Mouse (Mus musculus): ENCODE results near the gene Hnrnpl. TPM values are rescaled to one million over a fixed set of nuclear protein-coding genes. Genes with fewer than 3 reads are reported as not detected.
A peak's percentile ranks its signal among the peaks of the same experiment; 100 is the strongest.

Gene Hnrnpl
- polyA plus RNA-seq, 1 experiment from 2014 or later, result 154 TPM

- Histone ChIP-seq H3K4me1 (ENCODE audit: insufficient read depth, low read depth, low read length) (peaks cover 10% of the 10 kb centered on the region; the same call in 1 of the 2 replicates), H3K4me3 (ENCODE audit: low read depth, low read length) (no peak overlapping the region), H3K27me3 (replicated peaks; ENCODE audit: insufficient read depth, low read length) (no peaks in the 10 kb centered on the region), H3K9me3 (ENCODE audit: low read length) (no peaks in the 10 kb centered on the region), H3K9ac (replicated peaks; ENCODE audit: low read depth) (no peak overlapping the region), H3K36me3 (ENCODE audit: insufficient read depth, low read length) (peaks cover 78% of the 10 kb centered on the region), H3K4me2 (replicated peaks; ENCODE audit: low read depth, low read length) (no peak overlapping the region), H3K27ac (ENCODE audit: low read length) (no peak overlapping the region)
- WGBS, result 83% methylated on average over 4 of the region's 4 CpGs
- DNase-seq (ENCODE audit: low spot score) (no peak), ATAC-seq (no peak)
- TF ChIP-seq CTCF (IDR thresholded peaks at IDR 0.05) (no peak), EP300 (IDR thresholded peaks at IDR 0.05) (no peak)
Observed at GRCm38 (mm10) chr7:28817957-28818356, 9.6 kb downstream of the Hnrnpl start.

- peaks cover 73% of the 10 kb centered on the region for H3K36me3 ChIP-seq (ENCODE audit: insufficient read depth, low read length)
- WGBS, result 81% methylated on average over 18 of the region's 18 CpGs
- H3K4me1 ChIP-seq (ENCODE audit: insufficient read depth, low read depth, low read length), result peaks cover 10% of the 10 kb centered on the region
- H3K9ac ChIP-seq (replicated peaks; ENCODE audit: low read depth), result no peak overlapping the region
- no peak for DNase-seq (ENCODE audit: low spot score)
- no peak overlapping the region for H3K4me2 ChIP-seq (replicated peaks; ENCODE audit: low read depth, low read length)
- TF ChIP-seq CTCF (IDR thresholded peaks at IDR 0.05) (no peak), EP300 (IDR thresholded peaks at IDR 0.05) (no peak)
- no peak overlapping the region for H3K4me3 ChIP-seq (ENCODE audit: low read depth, low read length)
- H3K27ac ChIP-seq (ENCODE audit: low read length), result no peak overlapping the region
- H3K9me3 ChIP-seq (ENCODE audit: low read length), result no peaks in the 10 kb centered on the region
- ATAC-seq, result no peak
- no peaks in the 10 kb centered on the region for H3K27me3 ChIP-seq (replicated peaks; ENCODE audit: insufficient read depth, low read length)
Observed at GRCm38 (mm10) chr7:28818436-28818835, 10.1 kb downstream of the Hnrnpl start.

GRCm38 (mm10) chr7:28818861-28819452 lies 10.6 kb downstream of the Hnrnpl start:
- ATAC-seq (no peak), DNase-seq (ENCODE audit: low spot score) (no peak)
- no peaks in the 10 kb centered on the region for H3K9me3 ChIP-seq (ENCODE audit: low read length)
- WGBS, result 75% methylated on average over 4 of the region's 4 CpGs
- H3K9ac ChIP-seq (replicated peaks; ENCODE audit: low read depth), result no peak overlapping the region
- H3K27ac ChIP-seq (ENCODE audit: low read length), result no peak overlapping the region
- no peak overlapping the region for H3K4me2 ChIP-seq (replicated peaks; ENCODE audit: low read depth, low read length)
- H3K4me3 ChIP-seq (ENCODE audit: low read depth, low read length), result no peak overlapping the region
- peaks cover 70% of the 10 kb centered on the region for H3K36me3 ChIP-seq (ENCODE audit: insufficient read depth, low read length)
- H3K27me3 ChIP-seq (replicated peaks; ENCODE audit: insufficient read depth, low read length), result no peaks in the 10 kb centered on the region
- H3K4me1 ChIP-seq (ENCODE audit: insufficient read depth, low read depth, low read length), result peaks cover 9% of the 10 kb centered on the region
- TF ChIP-seq EP300 (IDR thresholded peaks at IDR 0.05) (no peak), CTCF (IDR thresholded peaks at IDR 0.05) (no peak)

GRCm38 (mm10) chr7:28819571-28819970 lies 11.2 kb downstream of the Hnrnpl start:
- H3K4me1 ChIP-seq (ENCODE audit: insufficient read depth, low read depth, low read length), result peaks cover 8% of the 10 kb centered on the region
- no peak for DNase-seq (ENCODE audit: low spot score)
- H3K9me3 ChIP-seq (ENCODE audit: low read length), result no peaks in the 10 kb centered on the region
- no peak overlapping the region for H3K9ac ChIP-seq (replicated peaks; ENCODE audit: low read depth)
- TF ChIP-seq CTCF (IDR thresholded peaks at IDR 0.05) (no peak), EP300 (IDR thresholded peaks at IDR 0.05) (no peak)
- H3K36me3 ChIP-seq (ENCODE audit: insufficient read depth, low read length), result peaks cover 65% of the 10 kb centered on the region
- no peaks in the 10 kb centered on the region for H3K27me3 ChIP-seq (replicated peaks; ENCODE audit: insufficient read depth, low read length)
- peak overlapping the region; percentile 38; the same call in 1 of the 2 replicates for H3K27ac ChIP-seq (ENCODE audit: low read length)
- H3K4me3 ChIP-seq (ENCODE audit: low read depth, low read length), result no peak overlapping the region
- H3K4me2 ChIP-seq (replicated peaks; ENCODE audit: low read depth, low read length), result no peak overlapping the region
- 68% methylated on average over 4 of the region's 4 CpGs for WGBS
- ATAC-seq, result no peak

- no peak overlapping the region for H3K9ac ChIP-seq (replicated peaks; ENCODE audit: low read depth)
- no peaks in the 10 kb centered on the region for H3K27me3 ChIP-seq (replicated peaks; ENCODE audit: insufficient read depth, low read length)
- peaks cover 56% of the 10 kb centered on the region for H3K36me3 ChIP-seq (ENCODE audit: insufficient read depth, low read length)
- 44% methylated on average over 12 of the region's 12 CpGs for WGBS
- no peak for TF ChIP-seq CTCF (IDR thresholded peaks at IDR 0.05)
- no peak for TF ChIP-seq EP300 (IDR thresholded peaks at IDR 0.05)
- ATAC-seq (0 out of 2 replicates have a peak, but pooled peaks have one; percentile 8), DNase-seq (ENCODE audit: low spot score) (peak; percentile 44)
- peaks cover 10% of the 10 kb centered on the region for H3K4me1 ChIP-seq (ENCODE audit: insufficient read depth, low read depth, low read length)
- peak overlapping the region; percentile 38; the same call in 1 of the 2 replicates for H3K27ac ChIP-seq (ENCODE audit: low read length)
- no peak overlapping the region for H3K4me3 ChIP-seq (ENCODE audit: low read depth, low read length)
- H3K9me3 ChIP-seq (ENCODE audit: low read length), result no peaks in the 10 kb centered on the region
- H3K4me2 ChIP-seq (replicated peaks; ENCODE audit: low read depth, low read length), result no peak overlapping the region
Observed at GRCm38 (mm10) chr7:28820358-28821260, 12.3 kb downstream of the Hnrnpl start.

GRCm38 (mm10) chr7:28821261-28821831 lies 13.0 kb downstream of the Hnrnpl start:
- H3K27ac ChIP-seq (ENCODE audit: low read length), result no peak overlapping the region
- TF ChIP-seq EP300 (IDR thresholded peaks at IDR 0.05), result no peak
- no peak for TF ChIP-seq CTCF (IDR thresholded peaks at IDR 0.05)
- H3K27me3 ChIP-seq (replicated peaks; ENCODE audit: insufficient read depth, low read length), result no peaks in the 10 kb centered on the region
- H3K4me1 ChIP-seq (ENCODE audit: insufficient read depth, low read depth, low read length), result peaks cover 12% of the 10 kb centered on the region
- no peak overlapping the region for H3K4me3 ChIP-seq (ENCODE audit: low read depth, low read length)
- 65% methylated on average over 10 of the region's 10 CpGs for WGBS
- no peak for DNase-seq (ENCODE audit: low spot score)
- H3K9me3 ChIP-seq (ENCODE audit: low read length), result no peaks in the 10 kb centered on the region
- H3K9ac ChIP-seq (replicated peaks; ENCODE audit: low read depth), result no peak overlapping the region
- no peak for ATAC-seq
- no peak overlapping the region for H3K4me2 ChIP-seq (replicated peaks; ENCODE audit: low read depth, low read length)
- H3K36me3 ChIP-seq (ENCODE audit: insufficient read depth, low read length), result peaks cover 49% of the 10 kb centered on the region

Measured in lung, postnatal 0 days (tissue).